Mouse (Mus musculus): Measurements from ENCODE around the gene Rilpl1.
"Not testable (repeated sequence)": the region's sequence is repeated elsewhere in the genome, so short reads cannot be mapped to it uniquely, and the experiment has no call there.

Rilpl1 gene

GRCm38 (mm10) chr5:124493455-124493854 lies 37.7 kb downstream of the Rilpl1 start:
- in situ Hi-C loops (cut with MboI, MseI), result no loop called here

DNA sequence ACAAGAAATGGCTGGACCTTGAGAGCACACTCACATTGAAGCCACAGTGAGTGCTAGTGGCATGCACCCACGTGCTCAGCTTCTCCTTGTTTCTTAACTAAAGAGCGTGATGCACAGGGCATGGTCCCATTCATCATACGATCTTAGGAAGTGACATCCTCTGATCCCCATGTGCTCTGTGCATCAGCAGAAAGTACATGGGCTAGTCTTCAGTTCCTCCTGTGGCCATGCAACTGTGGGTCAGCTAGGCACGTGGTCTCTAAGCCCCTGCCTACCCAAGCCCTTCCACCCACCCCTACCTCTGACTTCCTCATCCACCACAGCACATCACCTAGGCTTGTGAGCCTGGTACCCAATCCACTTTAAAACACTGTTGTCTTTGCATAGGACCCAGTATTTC lies 38.6 kb downstream of the Rilpl1 start:
- in situ Hi-C loops (cut with MboI, MseI), result no loop called here

DNA sequence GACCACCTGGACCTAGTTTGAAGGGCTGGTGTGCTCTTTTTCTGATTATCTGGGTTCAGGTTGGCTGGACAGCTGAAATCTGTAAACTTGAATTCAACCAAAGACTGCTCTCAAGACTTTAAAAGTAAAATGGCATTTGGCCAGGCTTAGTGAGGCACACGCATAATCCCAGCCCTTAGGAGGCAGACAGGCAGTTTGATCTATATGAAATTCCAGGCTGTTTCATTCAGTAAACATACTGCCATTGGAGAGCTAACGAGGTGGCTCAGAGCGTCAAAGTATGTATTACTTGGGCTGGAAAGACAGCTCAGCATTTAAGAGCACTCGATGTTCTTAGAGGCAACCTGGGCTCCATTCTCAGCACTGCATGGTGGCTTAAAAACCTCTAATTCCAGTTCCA lies 39.5 kb downstream of the Rilpl1 start:
- in situ Hi-C loops (cut with MboI, MseI), result no loop called here

GRCm38 (mm10) chr5:124488885-124489284 lies 42.3 kb downstream of the Rilpl1 start:
- in situ Hi-C loops (cut with MboI, MseI), result loop anchor here (5.0 kb wide), 1 partner anchor 43 kb away; the partner anchor contains the start of gene Rilpl1

GRCm38 (mm10) chr5:124485654-124486053 lies 45.5 kb downstream of the Rilpl1 start:
- in situ Hi-C loops (cut with MboI, MseI), result loop anchor here (5.0 kb wide), 1 partner anchor 47 kb away; the partner anchor contains the start of gene Rilpl1

DNA sequence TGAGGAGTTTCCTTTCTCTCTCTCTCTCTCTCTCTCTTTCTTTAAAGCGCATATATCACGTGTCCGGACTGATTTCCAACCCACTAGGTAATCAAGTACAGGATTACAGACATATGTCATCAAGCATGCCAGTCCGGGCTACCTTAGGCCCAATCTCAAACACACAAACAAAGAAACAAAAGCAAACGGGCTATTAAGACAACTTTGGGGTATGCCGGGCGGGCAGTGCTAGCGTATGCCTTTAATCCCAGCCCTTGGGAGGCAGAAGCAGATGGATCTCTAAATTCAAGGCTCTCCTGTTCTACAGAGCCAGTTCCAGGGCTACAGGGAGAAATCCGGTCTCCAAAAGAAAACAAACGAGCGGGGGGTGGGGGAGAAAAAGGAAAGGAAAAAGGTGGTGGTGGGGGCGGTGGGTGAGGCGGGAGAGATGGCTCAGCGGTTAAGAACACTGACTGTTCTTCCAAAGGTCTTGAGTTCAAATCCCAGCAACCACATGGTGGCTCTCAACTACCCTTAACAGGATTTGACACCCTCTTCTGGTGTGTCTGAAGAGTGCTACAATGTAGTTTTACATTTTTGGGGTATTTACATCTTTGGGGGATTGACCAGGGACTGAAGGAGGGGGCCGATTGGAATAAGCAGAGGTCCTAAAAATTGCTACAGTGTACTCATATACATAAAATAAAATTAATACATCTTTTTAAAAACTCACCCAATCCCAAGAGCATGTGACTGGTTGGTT lies 47.4 kb downstream of the Rilpl1 start:
- in situ Hi-C loops (cut with MboI, MseI), result no loop called here

DNA sequence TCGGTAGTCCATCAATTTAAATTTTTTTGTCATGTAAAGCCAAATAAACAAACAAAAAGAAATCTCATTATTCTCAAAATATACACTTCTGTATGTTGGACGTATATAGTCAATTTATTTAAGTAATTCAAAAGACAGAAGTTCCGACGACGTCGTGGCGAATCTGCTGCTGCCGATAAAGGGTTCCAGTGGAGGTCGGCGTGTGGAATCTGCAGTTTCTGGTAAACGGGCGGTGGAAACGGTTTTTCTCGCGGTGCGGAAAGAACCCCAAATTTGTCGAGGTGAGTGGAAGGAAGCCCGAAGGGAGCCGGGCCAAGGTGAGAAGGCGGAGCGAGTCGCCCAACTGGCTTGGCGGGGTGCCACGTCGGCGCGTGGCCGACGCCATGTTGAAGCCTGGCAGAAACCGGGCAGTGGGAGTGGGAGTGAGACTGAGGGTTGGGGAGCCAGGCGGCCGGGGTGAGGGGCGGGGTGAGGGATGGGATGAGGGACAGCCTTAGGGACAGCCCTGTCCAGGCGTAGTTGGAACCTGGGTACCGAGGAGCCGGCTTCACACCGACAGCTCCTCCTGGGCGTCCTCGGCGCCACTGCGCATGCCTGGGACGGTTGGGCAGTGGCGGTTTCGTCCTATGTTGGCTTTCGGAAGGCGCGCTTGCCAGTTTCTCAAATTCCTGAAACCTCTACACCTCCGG lies 48.1 kb downstream of the Rilpl1 start, which contains the start of gene Snrnp35:
TSS of gene Snrnp35 (plus strand) at position 169 of the 689 bp plus-strand sequence.
- in situ Hi-C loops (cut with MboI, MseI), result no loop called here

DNA sequence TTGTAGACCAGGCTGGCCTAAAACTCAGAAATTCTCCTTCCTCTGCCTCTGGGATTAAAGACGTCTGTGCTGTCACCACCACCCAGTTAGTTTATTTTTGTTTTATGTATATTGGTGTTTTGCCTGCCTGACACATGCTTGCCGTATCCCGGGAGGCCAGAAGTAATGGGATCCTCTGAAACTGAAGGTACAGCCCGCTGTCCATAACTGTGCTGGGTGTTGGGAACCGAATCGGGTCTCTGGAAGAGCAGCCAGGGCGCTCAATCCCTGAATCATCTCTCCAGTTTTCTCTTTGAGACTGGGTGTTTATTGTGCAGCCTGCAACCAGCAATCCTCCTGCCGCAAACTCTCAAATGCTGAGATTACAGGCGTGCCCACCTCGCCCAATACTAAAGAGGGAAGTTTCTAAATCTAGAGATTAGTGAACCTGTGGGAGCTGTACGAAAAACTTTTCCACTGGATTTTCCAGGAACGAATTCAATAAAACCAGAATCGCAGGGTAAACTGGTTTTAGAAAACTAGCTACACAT lies 48.7 kb downstream of the Rilpl1 start:
- in situ Hi-C loops (cut with MboI, MseI), result no loop called here

- in situ Hi-C loops (cut with MboI, MseI), result no loop called here
Observed at GRCm38 (mm10) chr5:124481714-124482113, 49.5 kb downstream of the Rilpl1 start.

- in situ Hi-C loops (cut with MboI, MseI), result no loop called here
Observed at GRCm38 (mm10) chr5:124480119-124480518, 51.1 kb downstream of the Rilpl1 start.

DNA sequence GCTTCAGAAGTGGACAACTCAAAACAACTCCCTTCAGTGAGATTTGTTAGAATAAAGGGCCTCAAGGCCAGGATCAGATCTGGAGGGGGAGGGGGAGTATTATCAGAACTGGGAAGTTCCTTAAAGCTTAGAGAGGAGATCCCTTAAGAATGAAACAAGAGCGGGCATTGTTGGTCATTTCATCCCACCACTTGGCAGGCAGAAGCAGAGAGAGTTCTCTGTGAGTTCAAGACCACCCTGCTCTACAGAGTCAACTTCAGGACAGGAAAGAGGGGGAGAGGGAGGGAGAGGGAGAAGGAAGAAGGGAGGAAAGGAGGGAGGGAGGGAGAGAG lies 52.4 kb downstream of the Rilpl1 start:
- in situ Hi-C loops (cut with MboI, MseI), result loop anchor here (10.0 kb wide), 1 partner anchor 294 kb away; no protein-coding TSS in a partner anchor

DNA sequence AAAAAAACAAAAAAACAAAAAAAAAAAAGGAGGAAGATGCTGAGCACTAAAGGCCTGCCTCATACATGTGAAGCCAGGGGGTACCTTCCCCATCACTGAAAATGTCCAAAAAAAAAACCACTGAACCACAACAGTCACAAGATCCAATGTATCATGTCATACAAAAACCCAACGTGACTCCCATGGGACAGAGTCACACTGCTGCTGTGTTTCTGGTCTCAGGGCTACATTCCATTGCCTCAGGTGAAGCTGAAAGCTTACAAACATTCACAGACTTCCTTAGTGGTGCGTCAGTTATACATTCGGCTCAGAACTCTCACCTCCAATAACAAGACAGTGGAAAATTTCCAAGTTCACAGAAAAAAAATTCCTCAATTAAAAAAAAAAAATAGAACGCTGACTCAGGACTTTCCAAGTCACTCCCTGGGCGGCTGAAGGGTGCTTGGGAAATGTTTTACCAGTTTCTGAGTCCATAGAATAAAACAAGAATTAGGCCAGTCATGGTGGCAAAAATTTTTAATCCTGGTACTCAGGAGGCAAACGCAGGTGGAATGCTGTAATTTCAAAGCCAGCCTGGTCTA lies 60.5 kb downstream of the Rilpl1 start:
- in situ Hi-C loops (cut with MboI, MseI), result loop anchor here (5.0 to 10.0 kb wide), 2 partner anchors 33 to 286 kb away; partner anchors contain the start of gene Kmt5a

DNA sequence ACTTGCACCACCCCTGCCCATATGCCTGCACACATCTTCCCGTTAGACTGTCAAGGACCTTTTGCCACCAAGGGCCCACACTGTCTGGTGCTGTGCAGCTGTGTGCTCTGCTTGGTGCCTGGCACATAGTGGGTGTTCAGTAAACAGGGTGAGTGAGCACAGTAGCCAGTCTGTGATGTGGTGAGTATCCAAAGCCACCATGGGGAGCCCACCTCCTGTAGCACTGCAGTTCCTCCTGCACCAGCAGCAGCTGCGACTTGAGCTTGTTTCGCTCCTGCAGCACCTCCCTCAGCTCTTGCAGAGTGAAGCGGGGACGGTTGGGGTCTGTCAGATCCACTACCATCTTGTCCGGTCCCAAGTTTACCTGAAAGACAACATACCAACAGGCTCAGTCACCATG lies 61.7 kb downstream of the Rilpl1 start:
- in situ Hi-C loops (cut with MboI, MseI), result no loop called here

DNA sequence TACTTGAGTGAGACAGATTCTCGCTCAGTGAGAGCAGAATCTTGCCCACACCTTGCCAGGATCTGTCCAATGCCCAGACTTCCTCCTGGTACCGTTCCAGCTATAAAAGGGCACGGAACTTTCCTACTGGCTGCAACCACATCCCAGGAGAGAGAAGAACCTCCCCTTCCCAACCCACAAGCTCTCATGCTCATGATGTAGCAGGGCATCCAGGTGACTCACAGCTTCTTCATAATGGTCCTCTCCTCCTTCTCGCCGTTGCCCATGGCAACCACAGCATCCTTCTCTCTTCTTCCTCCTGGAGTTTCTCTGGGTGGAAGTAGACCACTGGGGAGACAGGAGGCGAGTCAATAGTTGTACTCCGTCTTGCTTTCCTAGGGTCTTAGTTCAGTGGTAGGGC lies 62.8 kb downstream of the Rilpl1 start:
- in situ Hi-C loops (cut with MboI, MseI), result no loop called here

DNA sequence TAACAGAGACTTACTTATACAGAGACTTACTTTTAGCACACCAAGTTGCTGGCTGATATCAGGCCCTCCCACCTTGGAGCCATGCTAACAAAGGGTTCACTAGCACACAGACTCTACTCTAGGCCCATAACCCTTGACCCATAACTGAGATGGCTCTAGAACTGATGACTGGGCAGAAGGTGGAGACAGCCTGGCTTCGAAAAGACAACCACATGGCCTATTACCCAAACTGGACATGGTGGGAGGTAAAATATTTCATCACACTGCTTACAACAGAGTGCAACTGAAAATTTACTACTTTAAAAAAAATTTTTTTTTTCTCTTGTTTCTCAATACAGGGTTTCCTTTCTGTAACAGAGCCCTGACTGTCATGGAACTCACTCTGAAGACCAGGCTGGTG lies 63.4 kb downstream of the Rilpl1 start:
- in situ Hi-C loops (cut with MboI, MseI), result no loop called here

- in situ Hi-C loops (cut with MboI, MseI), result no loop called here
Observed at GRCm38 (mm10) chr5:124464905-124465304, 66.3 kb downstream of the Rilpl1 start.

DNA sequence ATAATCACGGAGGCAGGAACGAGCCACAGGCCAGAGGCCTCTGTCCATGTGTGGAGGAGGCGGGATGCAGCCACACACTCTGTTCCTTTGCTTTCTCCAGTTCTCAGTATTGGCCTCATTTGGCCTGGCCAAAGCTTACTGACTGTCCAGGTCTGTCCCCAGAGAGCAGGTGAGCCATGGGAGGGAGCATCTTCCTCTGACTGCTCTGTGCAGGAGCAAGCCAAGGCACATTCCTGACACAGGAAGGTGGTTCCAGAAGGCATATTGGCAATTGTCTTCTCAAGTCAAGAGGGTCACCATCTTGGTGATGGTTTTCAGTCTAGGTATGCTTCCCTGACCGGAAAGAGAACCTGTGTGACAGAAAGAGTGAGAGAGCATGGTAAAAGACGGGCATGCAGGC lies 67.7 kb downstream of the Rilpl1 start:
- in situ Hi-C loops (cut with MboI, MseI), result no loop called here

DNA sequence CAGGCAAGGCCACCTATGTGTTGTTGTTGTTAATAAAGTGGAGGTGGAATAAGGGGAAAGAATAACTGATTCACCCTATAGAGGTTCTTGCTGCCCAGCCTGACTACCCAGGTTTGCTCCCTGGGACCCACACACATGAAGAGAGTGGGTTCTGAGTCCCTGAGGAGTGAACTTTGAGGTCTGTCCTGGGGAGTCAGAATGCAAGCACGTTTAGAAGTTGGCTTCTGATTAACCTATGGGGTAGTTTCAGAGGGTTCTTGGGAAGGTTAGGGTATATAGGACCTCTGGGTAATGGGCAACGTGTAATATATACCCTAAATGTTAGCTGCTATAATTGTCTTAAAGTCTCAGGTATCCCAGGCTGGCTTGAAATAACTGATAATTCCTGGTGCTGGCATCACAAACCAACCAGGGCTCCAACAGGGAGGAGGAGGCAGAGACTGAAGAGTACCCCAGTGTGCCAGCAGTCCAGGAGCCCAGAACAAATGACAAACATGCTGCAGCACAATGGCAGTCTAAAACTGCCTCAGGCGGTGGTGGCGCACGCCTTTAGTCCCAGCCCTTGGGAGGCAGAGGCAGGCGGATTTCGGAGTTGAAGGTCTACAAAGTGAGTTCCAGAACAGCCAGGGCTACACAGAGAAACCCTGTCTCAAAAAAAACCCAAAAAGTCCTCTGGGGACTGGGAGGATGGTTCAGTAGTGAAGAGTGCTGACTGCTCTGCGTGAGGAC lies 68.7 kb downstream of the Rilpl1 start:
- in situ Hi-C loops (cut with MboI, MseI), result no loop called here

DNA sequence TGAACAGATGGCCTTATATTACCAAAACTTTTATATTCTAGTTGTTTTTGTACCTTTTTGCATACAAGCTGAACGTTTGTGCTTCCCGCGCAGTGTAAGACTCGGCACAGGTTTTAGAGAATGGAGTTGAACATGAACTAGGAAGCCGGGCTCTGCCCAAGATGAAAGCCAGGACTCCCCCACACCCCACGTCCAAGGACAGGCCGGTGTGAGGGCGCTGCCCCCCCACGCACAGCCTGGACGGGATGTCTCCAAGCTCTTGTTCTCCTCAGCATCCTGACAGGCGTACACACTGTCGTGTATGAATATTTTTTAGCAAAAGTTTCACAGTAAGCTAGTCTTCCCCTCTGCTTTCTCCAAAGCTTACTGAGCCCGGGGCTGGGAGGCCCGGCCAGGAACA lies 70.3 kb downstream of the Rilpl1 start:
- in situ Hi-C loops (cut with MboI, MseI), result not testable (repeated sequence)

DNA sequence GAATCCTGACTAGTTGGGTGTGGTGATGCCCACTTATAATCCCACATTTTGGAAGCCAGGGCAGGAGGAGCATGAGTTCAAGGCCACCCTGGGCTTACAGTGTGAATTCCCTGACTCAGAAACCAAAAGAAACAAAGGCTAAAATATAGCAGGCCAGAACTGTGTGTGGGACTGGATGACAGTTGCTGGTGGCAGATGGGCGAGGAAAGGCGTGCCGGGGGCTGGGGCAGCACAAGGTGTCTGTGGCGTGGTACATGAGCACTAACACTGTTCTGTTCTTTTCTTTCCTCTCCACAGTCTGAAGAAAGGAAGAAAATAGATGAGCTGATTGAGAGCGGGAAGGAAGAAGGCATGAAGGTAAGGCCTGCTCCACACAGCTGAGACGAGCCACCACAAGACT lies 74.4 kb downstream of the Rilpl1 start:
- in situ Hi-C loops (cut with MboI, MseI), result no loop called here

DNA sequence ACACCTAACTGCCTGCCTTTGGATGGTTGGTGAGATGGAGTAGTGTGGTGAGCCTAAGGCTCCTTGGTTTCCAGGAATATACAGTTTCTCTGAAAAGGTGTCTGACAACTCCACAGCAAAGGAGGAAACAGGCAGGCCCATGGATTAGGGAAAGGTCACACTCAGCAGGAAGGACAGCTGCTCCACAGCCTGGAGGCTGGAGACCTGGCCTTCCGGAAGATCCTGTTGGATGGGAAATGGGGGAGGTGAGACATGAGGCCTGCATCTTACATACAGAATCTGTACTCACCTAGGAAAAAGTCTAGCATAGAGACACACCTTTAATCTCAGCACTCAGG lies 77.1 kb downstream of the Rilpl1 start:
- in situ Hi-C loops (cut with MboI, MseI), result no loop called here
